Mouse (Mus musculus) adrenal gland, adult (tissue): ENCODE data around the gene Arhgef7.
"Not testable (repeated sequence)": the region's sequence is repeated elsewhere in the genome, so short reads cannot be mapped to it uniquely, and the experiment has no call there.

Experiments used
- DNase-seq, 2 experiments: peaks; one replicate each; pipeline ENCODE4 v3.0.0; 2022 to 2023; ENCODE audit warnings: low spot score in 1 of 2; ENCODE audit not compliant: inconsistent age in 2 of 2

Arhgef7 gene

DNA sequence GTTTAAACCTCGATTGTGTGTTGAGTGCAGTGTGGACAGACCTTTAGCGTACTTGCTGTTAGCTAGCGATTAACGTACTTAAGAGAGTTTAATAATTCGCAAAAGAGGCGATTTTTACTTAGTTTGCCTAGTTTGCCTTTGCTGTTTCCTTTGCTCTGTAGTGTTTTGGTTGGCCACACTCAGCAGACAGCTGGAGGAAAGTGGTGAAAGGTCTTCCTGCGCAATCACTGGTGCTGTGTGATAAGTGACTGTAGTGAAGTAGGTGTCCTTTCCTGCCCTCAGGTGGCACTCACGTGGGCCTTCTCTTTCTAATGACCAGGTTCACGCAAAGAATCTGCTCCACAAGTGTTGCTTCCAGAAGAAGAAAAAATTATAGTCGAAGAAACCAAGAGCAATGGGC lies 103.7 kb downstream of the Arhgef7 start:
- no peak for DNase-seq

DNA sequence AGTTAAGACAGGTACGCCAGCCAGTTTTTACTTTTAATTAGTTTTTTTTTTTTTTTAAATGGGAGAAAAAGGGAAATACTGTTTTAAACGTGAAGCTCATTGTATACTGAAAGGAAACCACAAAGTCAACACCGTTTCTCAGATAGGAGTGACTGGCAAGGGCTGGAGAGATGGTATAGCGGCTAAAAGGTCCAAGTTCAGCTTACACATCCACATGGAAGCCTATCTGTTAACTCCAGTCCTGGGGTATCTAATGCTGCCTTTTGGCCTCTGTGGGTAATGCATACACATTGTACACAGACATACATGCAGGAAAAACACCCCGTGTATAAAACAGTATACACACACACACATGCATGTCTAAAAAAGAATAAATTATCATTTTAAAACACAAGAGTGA lies 104.4 kb downstream of the Arhgef7 start:
- no peak for DNase-seq

DNA sequence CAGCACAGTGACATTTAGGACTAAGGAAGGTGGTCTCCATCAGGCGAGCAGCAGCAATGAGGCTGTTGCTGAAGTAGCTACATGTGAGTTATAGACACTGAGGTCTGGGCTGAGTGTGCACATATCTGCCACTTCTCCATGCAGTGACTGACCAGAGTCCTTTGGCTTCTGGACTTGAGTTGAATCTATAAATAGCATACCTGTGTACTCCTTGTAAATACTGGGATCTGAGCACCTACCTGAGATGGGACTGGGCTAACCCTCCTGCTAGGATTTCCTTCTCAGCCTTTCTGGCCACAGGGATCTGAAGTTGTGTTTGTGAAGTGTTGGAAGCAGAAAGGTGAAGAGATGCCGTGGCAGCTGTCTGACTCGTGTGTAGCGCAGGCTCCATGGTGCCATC lies 105.6 kb downstream of the Arhgef7 start:
- DNase-seq, result no peak

DNA sequence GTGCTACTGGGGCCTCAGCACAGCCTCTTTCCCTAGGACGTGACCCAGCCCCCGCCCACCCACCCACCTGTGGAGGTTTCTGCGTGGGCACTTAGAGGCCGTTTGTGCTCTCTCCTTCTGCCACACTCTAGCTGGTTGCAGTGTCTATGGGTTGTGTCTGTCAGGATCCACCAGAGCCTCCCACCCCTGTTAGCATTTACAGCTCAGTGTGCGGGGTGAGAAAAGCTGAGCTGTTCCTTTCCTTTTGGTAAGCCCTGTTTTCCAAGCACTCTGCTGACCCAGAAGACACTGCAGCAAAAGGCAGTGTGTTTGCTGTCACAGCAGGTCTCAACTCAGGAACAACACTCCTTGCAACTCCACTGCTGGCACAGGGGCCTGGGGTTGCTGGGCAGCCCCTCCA lies 106.7 kb downstream of the Arhgef7 start:
- no peak for DNase-seq

DNA sequence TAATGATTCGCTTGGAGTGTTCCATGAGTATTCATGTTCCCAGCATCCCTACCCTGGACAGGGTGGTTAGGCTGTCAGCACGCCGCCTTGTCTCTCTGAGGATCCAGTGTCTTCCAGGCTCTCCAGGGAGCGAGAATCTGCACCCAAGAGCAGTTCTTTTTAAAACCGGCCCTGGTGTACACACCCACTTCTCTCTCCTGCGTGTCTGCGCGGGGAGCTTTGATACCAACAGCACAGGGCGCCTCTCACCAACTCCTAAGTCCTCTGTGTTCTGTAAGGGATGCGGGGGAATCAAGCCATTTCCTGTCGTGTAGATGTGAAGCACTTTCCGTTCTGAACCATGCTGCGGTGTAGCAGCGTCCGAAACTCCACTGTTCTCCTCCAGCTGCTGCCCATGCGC lies 107.2 kb downstream of the Arhgef7 start:
- no peak for DNase-seq

DNA sequence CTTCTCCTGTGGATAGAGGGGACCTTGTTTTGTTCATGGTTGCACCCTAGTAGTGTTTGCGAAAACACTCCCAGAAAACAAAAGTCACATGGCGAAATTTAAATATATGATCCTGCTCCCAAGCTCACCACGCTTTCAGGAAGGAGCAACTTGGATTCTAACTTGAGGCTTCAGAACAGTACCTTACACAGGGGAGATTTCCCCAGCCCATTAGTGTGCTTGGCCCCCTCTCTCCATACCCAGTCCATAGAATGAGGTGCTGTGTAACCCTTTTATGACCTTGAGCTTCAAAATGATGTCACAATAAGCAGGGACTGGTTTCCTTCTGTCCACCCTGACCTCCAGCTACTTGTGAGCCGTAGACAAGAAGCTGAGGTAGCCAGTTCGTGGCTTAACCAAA lies 112.7 kb downstream of the Arhgef7 start, which contains the start of gene Tex29:
Tex29 (plus strand) TSS at position 301 of the 400 bp plus-strand sequence.
- DNase-seq, result no peak

DNA sequence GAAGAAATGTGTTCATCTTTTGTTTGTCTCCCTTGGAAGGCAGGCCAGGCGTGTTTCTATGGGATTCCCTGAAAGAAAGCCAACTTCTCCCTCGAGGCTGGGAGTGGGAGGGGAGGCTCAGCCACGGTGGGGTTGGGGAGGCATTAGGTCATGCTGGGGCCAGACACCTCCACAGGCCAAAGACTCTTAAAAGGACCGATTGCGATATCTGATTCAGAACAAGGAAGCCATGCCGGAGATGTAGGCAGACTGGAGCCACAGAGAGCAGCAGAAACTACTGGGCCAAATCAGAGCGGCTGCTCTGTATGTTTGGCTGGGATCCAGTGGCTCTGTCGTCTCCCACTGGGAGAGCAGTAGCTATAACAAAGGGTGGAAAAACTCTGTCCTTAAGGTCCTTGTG lies 114.0 kb downstream of the Arhgef7 start:
- no peak for DNase-seq

DNA sequence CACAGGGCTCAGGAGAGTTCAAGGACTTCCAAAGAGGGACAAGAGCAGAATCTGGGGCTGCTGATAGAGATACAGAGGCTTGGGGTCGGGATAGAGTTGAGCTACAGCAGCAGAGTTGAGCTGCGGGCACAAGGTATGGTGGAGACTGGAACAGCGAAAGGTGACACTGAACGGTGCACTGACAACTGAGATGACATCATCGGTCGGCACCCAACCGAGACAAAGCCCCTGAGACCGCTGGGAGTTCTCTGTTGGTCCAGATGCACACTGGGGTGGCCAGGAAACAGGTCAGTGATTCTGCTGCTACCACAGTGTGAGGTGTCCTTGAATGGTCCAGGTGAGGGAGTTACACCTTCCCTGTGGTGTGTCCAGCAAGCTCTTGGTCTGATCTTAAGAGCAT lies 115.2 kb downstream of the Arhgef7 start:
- DNase-seq, result no peak

DNA sequence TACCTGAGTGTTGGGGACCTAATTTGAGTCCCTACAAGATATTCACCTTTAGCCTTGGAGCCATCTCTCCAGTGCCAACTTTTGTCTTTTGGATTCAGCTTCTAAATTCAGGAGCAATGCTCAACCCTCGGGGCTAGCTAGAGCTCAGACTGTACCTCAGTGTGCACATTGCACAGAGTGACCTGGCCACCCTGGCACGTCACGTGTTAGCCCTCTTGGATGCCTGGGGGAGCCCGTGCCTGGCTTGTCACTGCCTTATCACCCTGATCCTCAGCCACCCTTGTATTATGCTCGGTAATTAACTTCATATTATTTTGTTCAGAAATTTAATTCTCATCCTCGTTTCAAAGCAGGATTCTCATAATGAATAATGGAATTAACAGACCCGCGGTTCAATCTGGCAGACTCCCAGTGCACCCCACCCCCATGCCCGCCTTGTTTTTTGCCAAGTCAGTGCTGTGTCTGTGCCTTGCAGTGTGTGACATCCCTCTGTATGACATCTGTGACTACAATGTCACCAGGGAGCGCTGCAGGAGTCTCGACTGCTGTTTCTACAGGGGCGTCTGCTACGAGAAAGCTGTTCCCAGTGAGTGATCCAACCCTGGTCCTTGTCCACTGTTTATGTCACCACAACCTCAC lies 116.3 kb downstream of the Arhgef7 start:
- no peak for DNase-seq

DNA sequence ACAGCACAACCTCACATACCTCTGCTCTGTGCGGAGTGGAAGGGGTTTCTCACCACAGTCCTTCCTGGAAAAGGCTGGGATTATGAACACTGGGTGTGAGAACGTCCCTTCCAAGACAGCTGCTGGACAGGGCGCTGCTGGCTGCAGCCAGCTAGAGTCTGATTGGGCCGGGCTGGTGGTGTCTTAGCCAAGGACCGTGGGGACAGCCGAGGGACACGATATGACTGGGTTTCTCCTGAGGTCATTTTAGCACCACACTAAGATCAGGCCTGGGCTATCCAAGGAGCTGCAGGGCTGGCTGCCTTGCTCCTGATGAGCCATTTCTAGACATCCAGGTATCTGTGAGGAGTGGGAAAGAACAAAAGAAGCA lies 116.8 kb downstream of the Arhgef7 start:
- DNase-seq, result no peak

DNA sequence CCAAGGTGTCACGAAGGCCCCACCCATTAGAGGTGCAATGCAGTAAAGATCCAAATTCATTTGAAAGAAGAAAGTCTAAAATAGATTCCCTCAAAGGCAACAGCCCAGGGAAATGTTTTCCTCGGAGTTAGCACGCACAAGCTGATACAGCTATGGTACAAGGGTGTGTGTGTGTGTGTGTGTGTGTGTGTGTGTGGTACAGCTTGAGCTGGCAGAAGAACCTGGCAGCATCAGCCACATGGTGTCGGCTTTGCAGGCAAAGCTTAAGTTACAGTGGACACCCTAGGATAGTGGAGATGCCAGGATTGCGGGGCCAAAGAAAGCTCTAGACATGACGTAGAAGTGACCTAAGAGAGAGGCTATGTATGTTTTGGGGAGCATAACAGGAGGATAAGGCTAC lies 119.3 kb downstream of the Arhgef7 start:
- DNase-seq, result no peak

DNA sequence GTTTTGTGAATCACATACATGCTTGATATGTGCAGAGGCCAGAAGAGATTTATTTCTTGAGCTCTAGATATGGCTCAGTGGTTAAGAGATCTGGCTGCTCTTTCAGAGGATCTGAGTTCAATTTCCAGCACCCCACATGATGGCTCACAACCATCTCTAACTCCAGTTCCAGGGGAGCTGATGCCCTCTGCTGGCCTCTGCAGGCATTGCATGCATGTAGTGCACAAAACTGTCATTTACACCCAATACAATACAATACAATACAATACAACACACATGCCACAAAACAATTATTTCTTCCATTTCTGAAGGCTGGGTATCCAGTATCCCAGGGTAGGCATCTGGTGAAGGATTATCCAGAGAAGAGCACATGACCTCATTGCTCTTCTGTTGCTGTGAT lies 140.3 kb downstream of the Arhgef7 start:
- DNase-seq, result no peak

DNA sequence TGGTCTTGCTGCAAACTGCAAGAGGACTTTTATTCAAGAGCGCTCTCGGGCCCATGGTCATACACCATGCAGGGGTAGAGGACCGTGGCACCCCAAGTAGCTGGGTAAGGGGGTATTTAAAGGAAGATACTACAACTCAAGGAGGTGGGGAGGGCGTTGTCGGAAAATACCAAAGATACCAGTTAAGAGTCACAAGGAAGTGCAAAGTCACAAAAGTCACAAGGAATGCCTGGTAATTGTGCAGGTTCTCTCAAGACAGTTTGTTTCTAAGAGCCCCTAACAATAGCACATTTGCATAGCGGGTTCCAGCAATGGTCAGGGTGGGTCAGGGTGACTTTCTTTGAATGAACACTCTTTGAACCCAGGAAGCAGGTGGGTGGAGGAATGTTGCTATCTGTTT lies 146.7 kb downstream of the Arhgef7 start:
- not testable (repeated sequence) for DNase-seq

DNA sequence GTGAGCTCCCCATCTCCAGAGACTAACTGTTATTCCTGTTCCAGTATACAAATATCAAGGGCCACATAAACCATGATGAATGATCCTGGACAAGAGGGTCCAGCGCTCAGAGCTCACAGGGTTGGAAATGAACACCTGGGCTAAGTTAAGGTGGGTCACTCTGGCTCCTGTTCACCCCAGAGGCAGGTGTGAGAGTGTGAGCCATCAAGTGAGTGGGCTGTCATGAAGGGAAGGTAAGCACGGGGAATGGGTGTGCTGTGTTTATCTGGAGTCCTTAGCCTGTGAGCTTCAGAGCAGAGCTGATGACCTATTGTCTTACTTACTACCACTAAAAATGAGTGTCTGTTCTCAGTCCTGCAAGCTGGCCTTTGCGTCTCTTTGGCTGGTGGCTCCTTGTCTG lies 157.1 kb downstream of the Arhgef7 start:
- DNase-seq, result no peak
